Mouse (Mus musculus) liver, embryonic 16.5 days (tissue): Measurements from ENCODE around the gene Agap1. TPM values are rescaled to one million over a fixed set of nuclear protein-coding genes. Genes with fewer than 3 reads are reported as not detected.
A peak's percentile ranks its signal among the peaks of the same experiment; 100 is the strongest.

Source experiments
- ATAC-seq: fragments of 200-750 bp; cut with Nextera tagmentation; 2 replicates; pipeline ENCODE4 v1.8.0; 2017; ENCODE audit warnings: low read depth, mild to moderate bottlenecking, moderate number of reproducible peaks, moderate library complexity
- H3K27ac ChIP-seq: fragments of 300-500 bp; sonication (generic); 2 replicates; pipeline ENCODE4 v1.5.1; 2014; ENCODE audit warnings: mild to moderate bottlenecking, low read length
- H3K27me3 ChIP-seq: fragments of 300-500 bp; sonication (generic); 2 replicates; pipeline ENCODE4 v1.6.1; 2014; ENCODE audit warnings: low read depth, low read length, mixed read lengths; ENCODE audit not compliant: control insufficient read depth, insufficient read depth
- H3K36me3 ChIP-seq: fragments of 300-500 bp; sonication (generic); 2 replicates; pipeline ENCODE4 v1.6.1; 2014; ENCODE audit warnings: mild to moderate bottlenecking; ENCODE audit not compliant: control insufficient read depth, insufficient read depth
- H3K4me1 ChIP-seq: fragments of 300-500 bp; sonication (generic); 2 replicates; pipeline ENCODE4 v1.6.1; 2014; ENCODE audit warnings: low read depth, low read length, mixed read lengths; ENCODE audit not compliant: control insufficient read depth
- H3K4me2 ChIP-seq: fragments of 300-500 bp; sonication (generic); 2 replicates; pipeline ENCODE4 v1.6.1; 2014; ENCODE audit warnings: low read depth, low read length, mixed read lengths
- H3K4me3 ChIP-seq: fragments of 300-500 bp; sonication (generic); 2 replicates; pipeline ENCODE4 v1.5.1; 2014; ENCODE audit warnings: low read depth, mild to moderate bottlenecking, low read length
- H3K9ac ChIP-seq: fragments of 300-500 bp; sonication (generic); 2 replicates; pipeline ENCODE4 v1.6.1; 2014; ENCODE audit warnings: low read depth, low read length
- H3K9me3 ChIP-seq: fragments of 300-500 bp; sonication (generic); replicated peaks from 2 replicates; pipeline ENCODE4 v1.6.1; 2016; ENCODE audit warnings: low read length; ENCODE audit not compliant: control insufficient read depth
- WGBS: fragments of 180-500 bp; shearing (Covaris S2); extraction: QIAGEN DNeasy Blood & Tissue Kit; methylation state at CpG from one replicate; pipeline ENCODE4 v1.1.7; 2014; ENCODE audit not compliant: insufficient replicate concordance; 5-methylcytosine and 5-hydroxymethylcytosine counted together
- polyA plus RNA-seq: library from polyadenylated mRNA; unstranded; fragments of >200 nt; fragmentation: Nextera tagmentation; extraction: Ambion mirVana; gene quantifications from 2 replicates; pipeline ENCODE4 v1.2.1, GENCODE M21; 2015

Gene Agap1
- polyA plus RNA-seq, 1 experiment from 2014 or later: 1.1 TPM

- no peaks in the 10 kb centered on the region for H3K36me3 ChIP-seq
- no peak overlapping the region for H3K9ac ChIP-seq
- H3K27me3 ChIP-seq: no peaks in the 10 kb centered on the region
- ATAC-seq: no peak
- WGBS: 55% methylated on average over 8 of the region's 8 CpGs
- H3K27ac ChIP-seq: no peak overlapping the region
- H3K4me3 ChIP-seq: no peak overlapping the region
- no peaks in the 10 kb centered on the region for H3K9me3 ChIP-seq
- no peaks in the 10 kb centered on the region for H3K4me1 ChIP-seq
- H3K4me2 ChIP-seq: no peak overlapping the region
Observed at GRCm38 (mm10) chr1:89426137-89426536, 28.5 kb upstream of the Agap1 start.

GRCm38 (mm10) chr1:89428671-89429070, 25.9 kb upstream of the Agap1 start:
- no peaks in the 10 kb centered on the region for H3K9me3 ChIP-seq
- no peak overlapping the region for H3K4me2 ChIP-seq
- no peak overlapping the region for H3K27ac ChIP-seq
- no peaks in the 10 kb centered on the region for H3K4me1 ChIP-seq
- 19% methylated on average over 5 of the region's 5 CpGs for WGBS
- no peaks in the 10 kb centered on the region for H3K27me3 ChIP-seq
- 0 out of 2 replicates have a peak, but pooled peaks have one; percentile 9 for ATAC-seq
- H3K4me3 ChIP-seq: no peak overlapping the region
- no peaks in the 10 kb centered on the region for H3K36me3 ChIP-seq
- H3K9ac ChIP-seq: no peak overlapping the region

GRCm38 (mm10) chr1:89429946-89430640, 24.5 kb upstream of the Agap1 start:
- Histone ChIP-seq H3K27ac (no peak overlapping the region), H3K9ac (no peak overlapping the region), H3K4me3 (no peak overlapping the region), H3K4me2 (no peak overlapping the region), H3K9me3 (no peaks in the 10 kb centered on the region), H3K27me3 (no peaks in the 10 kb centered on the region), H3K4me1 (no peaks in the 10 kb centered on the region), H3K36me3 (no peaks in the 10 kb centered on the region)
- WGBS: 68% methylated on average over 11 of the region's 11 CpGs
- no peak for ATAC-seq

GRCm38 (mm10) chr1:89439351-89439750, 15.3 kb upstream of the Agap1 start:
- Histone ChIP-seq H3K4me2 (no peak overlapping the region), H3K27ac (no peak overlapping the region), H3K4me3 (no peak overlapping the region), H3K36me3 (no peaks in the 10 kb centered on the region), H3K4me1 (no peaks in the 10 kb centered on the region), H3K9ac (no peak overlapping the region), H3K9me3 (no peaks in the 10 kb centered on the region), H3K27me3 (no peaks in the 10 kb centered on the region)
- WGBS: 46% methylated on average over 6 of the region's 6 CpGs
- ATAC-seq: no peak

- H3K27me3 ChIP-seq: no peaks in the 10 kb centered on the region
- no peak overlapping the region for H3K4me3 ChIP-seq
- no peaks in the 10 kb centered on the region for H3K9me3 ChIP-seq
- H3K4me2 ChIP-seq: no peak overlapping the region
- H3K4me1 ChIP-seq: no peaks in the 10 kb centered on the region
- no peaks in the 10 kb centered on the region for H3K36me3 ChIP-seq
- no peak for ATAC-seq
- H3K9ac ChIP-seq: no peak overlapping the region
- no peak overlapping the region for H3K27ac ChIP-seq
- WGBS: 38% methylated on average over 5 of the region's 5 CpGs
Observed at GRCm38 (mm10) chr1:89441236-89441897, 13.2 kb upstream of the Agap1 start.

- Histone ChIP-seq H3K4me2 (no peak overlapping the region), H3K36me3 (no peaks in the 10 kb centered on the region), H3K9me3 (no peaks in the 10 kb centered on the region), H3K4me1 (no peaks in the 10 kb centered on the region), H3K27me3 (no peaks in the 10 kb centered on the region), H3K27ac (no peak overlapping the region), H3K4me3 (no peak overlapping the region), H3K9ac (no peak overlapping the region)
- no peak for ATAC-seq
- 64% methylated on average over 9 of the region's 9 CpGs for WGBS
Observed at GRCm38 (mm10) chr1:89443512-89443911, 11.1 kb upstream of the Agap1 start.

GRCm38 (mm10) chr1:89444014-89444413, 10.6 kb upstream of the Agap1 start:
- no peak for ATAC-seq
- H3K4me1 ChIP-seq: no peaks in the 10 kb centered on the region

GRCm38 (mm10) chr1:89450139-89450538, 4.5 kb upstream of the Agap1 start:
- no peak overlapping the region for H3K4me3 ChIP-seq
- H3K27ac ChIP-seq: no peak overlapping the region
- no peaks in the 10 kb centered on the region for H3K36me3 ChIP-seq
- no peak overlapping the region for H3K9ac ChIP-seq
- no peak overlapping the region for H3K4me2 ChIP-seq
- H3K9me3 ChIP-seq: no peaks in the 10 kb centered on the region
- 60% methylated on average over 7 of the region's 7 CpGs for WGBS
- ATAC-seq: no peak
- H3K4me1 ChIP-seq: no peaks in the 10 kb centered on the region
- H3K27me3 ChIP-seq: peaks cover 20% of the 10 kb centered on the region

More at GRCm38 (mm10) chr1:89444014-89444413, 10.6 kb upstream of the Agap1 start:
- Histone ChIP-seq H3K36me3 (no peaks in the 10 kb centered on the region), H3K9me3 (no peaks in the 10 kb centered on the region), H3K27ac (no peak overlapping the region), H3K27me3 (no peaks in the 10 kb centered on the region), H3K4me2 (no peak overlapping the region), H3K4me3 (no peak overlapping the region), H3K9ac (no peak overlapping the region)
- WGBS: 62% methylated on average over 3 of the region's 3 CpGs

- H3K9me3 ChIP-seq: no peaks in the 10 kb centered on the region
- no peak overlapping the region for H3K4me2 ChIP-seq
- no peaks in the 10 kb centered on the region for H3K36me3 ChIP-seq
- ATAC-seq: no peak
- no peak overlapping the region for H3K9ac ChIP-seq
- no peak overlapping the region for H3K4me3 ChIP-seq
- H3K27me3 ChIP-seq: peaks cover 31% of the 10 kb centered on the region
- H3K27ac ChIP-seq: no peak overlapping the region
- 65% methylated on average over 8 of the region's 8 CpGs for WGBS
- peaks cover 4% of the 10 kb centered on the region for H3K4me1 ChIP-seq
Observed at GRCm38 (mm10) chr1:89452138-89452537, 2.5 kb upstream of the Agap1 start.
